8 mouse cellular contexts compared by ENCODE assay signal in the genomic region with DNA sequence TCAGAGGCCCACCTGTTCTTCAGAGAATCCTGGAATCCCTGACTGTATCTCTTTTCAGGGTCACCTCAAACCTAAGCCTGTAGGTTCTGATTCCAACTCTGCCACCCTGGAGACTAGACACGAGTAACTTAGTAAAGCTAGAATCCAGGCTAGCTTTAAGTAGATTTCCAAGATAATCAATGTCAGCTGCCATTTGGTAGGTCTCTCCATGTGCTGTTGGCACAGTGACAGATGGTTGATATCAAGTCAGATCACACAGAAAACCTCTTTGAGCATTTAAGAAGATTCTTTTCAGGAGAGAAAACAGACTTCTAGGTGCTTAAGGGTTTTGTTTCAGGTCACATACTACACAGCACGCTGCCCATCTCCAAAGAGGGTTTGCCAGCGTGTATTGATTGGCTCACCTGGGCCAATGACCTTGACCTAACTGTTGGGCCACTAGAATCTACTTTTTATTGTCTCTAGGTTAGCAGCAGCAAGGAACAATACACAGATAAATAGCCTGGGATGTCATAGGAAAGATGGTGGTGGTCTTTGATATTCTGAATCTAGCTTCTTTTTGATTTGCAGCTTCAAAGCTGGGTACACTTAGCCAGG. TPM values are rescaled to one million over a fixed set of nuclear protein-coding genes. Genes with fewer than 3 reads are reported as not detected.
A peak's percentile ranks its signal among the peaks of the same experiment; 100 is the strongest.
DNase-seq lines count a peak whose midpoint lies in the region; ATAC-seq and TF ChIP-seq lines count a peak whose summit lies in the region.

Gene Hdhd3 (minus strand): TSS at position 94 of the 597 bp plus-strand sequence.

- H3K9me3 ChIP-seq in heart, embryonic 14.5 days (ENCODE audit: control insufficient read depth, low read length): no peaks in the 10 kb centered on the region
- no peaks in the 10 kb centered on the region for H3K9me3 ChIP-seq in ES-E14 (ENCODE audit: control insufficient read depth, insufficient read depth, low read depth, low read length)
- no peaks in the 10 kb centered on the region for H3K9me3 ChIP-seq in forebrain, embryonic 16.5 days (ENCODE audit: control insufficient read depth, low read length)
- H3K9me3 ChIP-seq in midbrain, embryonic 10.5 days (replicated peaks): no peaks in the 10 kb centered on the region

- H3K36me3 ChIP-seq in heart, embryonic 14.5 days (ENCODE audit: control insufficient read depth, insufficient read depth, low read length): peaks cover 27% of the 10 kb centered on the region
- H3K36me3 ChIP-seq in ES-E14 (ENCODE audit: control insufficient read depth, insufficient read depth, low read length, poor library complexity, severe bottlenecking): peaks cover 5% of the 10 kb centered on the region
- H3K36me3 ChIP-seq in forebrain, embryonic 16.5 days (ENCODE audit: control insufficient read depth, insufficient read depth): peaks cover 7% of the 10 kb centered on the region; the same call in 1 of the 2 replicates
- H3K36me3 ChIP-seq in midbrain, embryonic 10.5 days: peaks cover 27% of the 10 kb centered on the region

- 75% methylated on average over 3 of the region's 3 CpGs for WGBS in heart, embryonic 14.5 days
- WGBS in forebrain, embryonic 16.5 days: 87% methylated on average over 3 of the region's 3 CpGs
- 78% methylated on average over 3 of the region's 3 CpGs for WGBS in midbrain, embryonic 10.5 days

- ATAC-seq in heart, embryonic 14.5 days (ENCODE audit: insufficient number of reproducible peaks, insufficient read depth, low FRiP score, low read depth): no peak
- ATAC-seq in forebrain, embryonic 16.5 days: no peak
- no peak for ATAC-seq in activated CD4-positive, CD25-positive, alpha-beta regulatory T cell, adult 4 months

- peak within 1 kb of the TSS; percentile 68 for H3K4me3 ChIP-seq in heart, embryonic 14.5 days (ENCODE audit: control insufficient read depth in 1 of 2, insufficient read depth in 1 of 2, low read depth in 1 of 2, low read length in 2 of 2)
- H3K4me3 ChIP-seq in ES-E14 (ENCODE audit: insufficient read depth in 1 of 2, low read depth in 1 of 2, low read length in 2 of 2, poor library complexity in 1 of 2, severe bottlenecking in 1 of 2): peak within 1 kb of the TSS; percentile 88 to 91
- H3K4me3 ChIP-seq in forebrain, embryonic 16.5 days (replicated peaks; ENCODE audit: low read length): peak within 1 kb of the TSS; percentile 84
- H3K4me3 ChIP-seq in midbrain, embryonic 10.5 days: peak within 1 kb of the TSS; percentile 90

- intact Hi-C loops in heart, postnatal 10 days (cut with DNase I): loop anchor here (10.0 kb wide), 1 partner anchor 99 kb away; the partner anchor contains the start of genes Cdc26 and Prpf4

- no peak for DNase-seq in heart, postnatal 10 days
- DNase-seq in ES-E14 (ENCODE audit: low read depth, low spot score): no peak
- DNase-seq in midbrain, embryonic 10.5 days (ENCODE audit: low spot score): no peak
- DNase-seq in left cerebral cortex, adult 8-10 months (ENCODE audit: low spot score in 2 of 2): no peak
- no peak for DNase-seq in kidney, adult 8-10 months

- peak within 1 kb of the TSS; percentile 63 for H3K4me2 ChIP-seq in heart, embryonic 14.5 days (ENCODE audit: low read length)
- H3K4me2 ChIP-seq in forebrain, embryonic 16.5 days (ENCODE audit: low read length): peak within 1 kb of the TSS; percentile 54

- H3K27me3 ChIP-seq in heart, embryonic 14.5 days (ENCODE audit: control insufficient read depth, insufficient read depth, low read length): no peaks in the 10 kb centered on the region
- no peaks in the 10 kb centered on the region for H3K27me3 ChIP-seq in forebrain, embryonic 16.5 days (replicated peaks; ENCODE audit: control insufficient read depth, insufficient read depth, low read length)
- no peaks in the 10 kb centered on the region for H3K27me3 ChIP-seq in midbrain, embryonic 10.5 days (ENCODE audit: low read depth, poor library complexity, severe bottlenecking)

- peaks cover 2 to 4% of the 10 kb centered on the region in 2 experiments; a peak in 3 of 4 replicates for H3K4me1 ChIP-seq in heart, embryonic 14.5 days (ENCODE audit: control insufficient read depth in 2 of 2, insufficient read depth in 2 of 2, low read length in 2 of 2)
- H3K4me1 ChIP-seq in ES-E14 (ENCODE audit: control insufficient read depth in 2 of 2, insufficient read depth in 2 of 2, low read length in 2 of 2, poor library complexity in 1 of 2): peaks cover 0 to 2% of the 10 kb centered on the region in 2 experiments; a peak in 1 of 4 replicates
- H3K4me1 ChIP-seq in forebrain, embryonic 16.5 days (replicated peaks; ENCODE audit: control insufficient read depth, insufficient read depth, low read length): peaks cover 6% of the 10 kb centered on the region
- H3K4me1 ChIP-seq in midbrain, embryonic 10.5 days: peaks cover 13% of the 10 kb centered on the region

- peak within 1 kb of the TSS; percentile 79 for H3K9ac ChIP-seq in heart, embryonic 14.5 days (ENCODE audit: low read length)
- H3K9ac ChIP-seq in ES-E14 (ENCODE audit: insufficient read depth, low read depth, low read length, poor library complexity, severe bottlenecking): peak within 1 kb of the TSS; percentile 87
- peak within 1 kb of the TSS; percentile 81 for H3K9ac ChIP-seq in forebrain, embryonic 16.5 days (replicated peaks; ENCODE audit: low read depth, low read length)

- in situ Hi-C loops in ES-E14 (cut with MboI; ENCODE audit: low sequenced_read_pairs in 2 of 2, unreplicated experiment in 2 of 2): no loop called here

- peak within 1 kb of the TSS; percentile 26 to 59; a peak in 3 of 4 replicates for H3K27ac ChIP-seq in heart, embryonic 14.5 days (replicated peaks in 1 of 2; ENCODE audit: control insufficient read depth in 1 of 2, insufficient read depth in 1 of 2, low read depth in 2 of 2, low read length in 2 of 2)
- H3K27ac ChIP-seq in ES-E14 (ENCODE audit: insufficient read depth, low read depth, low read length, poor library complexity, severe bottlenecking): no peak within 1 kb of the TSS
- H3K27ac ChIP-seq in forebrain, embryonic 16.5 days (ENCODE audit: low read length): no peak within 1 kb of the TSS
- peak within 1 kb of the TSS; percentile 84 for H3K27ac ChIP-seq in midbrain, embryonic 10.5 days (replicated peaks)

TF ChIP-seq in ES-E14, 5 proteins besides CTCF, POLR2A, EP300 and RAD21:
- TF ChIP-seq CHD2 (IDR thresholded peaks at IDR 0.05; ENCODE audit: low read depth, low read length) (no peak), ZC3H11A (IDR thresholded peaks at IDR 0.05; ENCODE audit: borderline replicate concordance, low read depth, low read length) (no peak), HCFC1 (IDR thresholded peaks at IDR 0.05; ENCODE audit: borderline replicate concordance, insufficient read depth, low read length) (no peak)
TF ChIP-seq in ES-E14: peak in this region for 0.

RNA-seq across cellular contexts. Expression of gene Hdhd3, which starts in this region (rescaled TPM):
- polyA plus RNA-seq in heart, embryonic 14.5 days (2014; fragmentation: Nextera tagmentation; extraction: Ambion mirVana): 7.5 and 11.4 TPM in 2 replicates
- total RNA-seq in heart, postnatal 10 days (2021): 1 to 10 TPM; 6.1 to 6.4 TPM
- 0.62 and 1.2 TPM in 2 replicates for total RNA-seq in ES-E14 (2012; rRNA removed)
- 9.7 and 10.8 TPM in 2 replicates for polyA plus RNA-seq in forebrain, embryonic 16.5 days (2015; fragmentation: Nextera tagmentation; extraction: Ambion mirVana)
- polyA plus RNA-seq in midbrain, embryonic 10.5 days (2016; fragmentation: Nextera tagmentation; extraction: Ambion mirVana): 10.9 and 13.3 TPM in 2 replicates
- polyA plus RNA-seq in activated CD4-positive, CD25-positive, alpha-beta regulatory T cell, adult 4 months (2017; shearing (Covaris generic)): 1 to 10 TPM; 1.1 to 2.4 TPM
- 1 to 10 TPM; 7.8 to 9.6 (median 9.5) TPM for total RNA-seq in left cerebral cortex, adult 8-10 months (2022)

Comparison
In these comparisons a context has a peak if more than half of its experiments do, and no peak if none do; other contexts are left out.
1. H3K27ac ChIP-seq: peak in heart, embryonic 14.5 days (2 of 2) and midbrain, embryonic 10.5 days (single experiment); none in ES-E14 (single experiment) and forebrain, embryonic 16.5 days (single experiment).
2. Peak in every context shown above with its lines, with median percentiles within 50 percentile points of each other: H3K4me3 ChIP-seq and H3K9ac ChIP-seq.